Mouse (Mus musculus): ENCODE results near the gene Ikzf2. TPM values are rescaled to one million over a fixed set of nuclear protein-coding genes. Genes with fewer than 3 reads are reported as not detected.

Gene Ikzf2
- total RNA-seq, 2 experiments from 2014 or later = 5.7 to 6.0 TPM

GRCm38 (mm10) chr1:69489026-69489425 is 198.0 kb downstream of the Ikzf2 start:
- intact Hi-C loops (cut with DNase I) = no loop called here
- DNase-seq (ENCODE audit: extremely low spot score in 1 of 2, low spot score in 2 of 2) = no peak

DNA sequence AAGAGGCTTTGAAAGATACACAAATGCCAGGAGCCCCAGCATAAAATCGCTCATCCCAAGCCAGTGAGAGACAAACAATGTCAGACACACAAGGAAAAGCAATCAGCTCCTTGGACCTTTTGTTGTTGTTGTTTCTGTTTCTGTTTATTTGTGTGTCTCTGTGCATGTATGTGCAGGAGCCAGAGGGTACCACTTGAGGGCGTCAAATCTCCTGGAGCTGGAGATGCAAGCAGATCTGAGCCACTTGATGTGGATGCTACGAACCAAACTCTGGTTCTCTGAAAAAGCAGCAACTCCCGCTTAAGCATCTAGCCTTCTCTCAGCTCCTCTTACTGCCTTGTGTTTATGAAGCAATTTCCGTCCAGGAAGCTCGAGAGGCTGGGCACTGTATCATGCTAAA is 198.4 kb downstream of the Ikzf2 start:
- no peak for DNase-seq (ENCODE audit: extremely low spot score in 1 of 2, low spot score in 2 of 2)
- intact Hi-C loops (cut with DNase I) = no loop called here

Other genes with a start within 250 kb of the Ikzf2 start
- 1 to 10 TPM; 1.2 to 1.3 TPM for gene Spag16, start 139.7 kb upstream of the Ikzf2 start, total RNA-seq (2021)